ENCODE assay signal across 13 mouse cellular contexts in the genomic region with DNA sequence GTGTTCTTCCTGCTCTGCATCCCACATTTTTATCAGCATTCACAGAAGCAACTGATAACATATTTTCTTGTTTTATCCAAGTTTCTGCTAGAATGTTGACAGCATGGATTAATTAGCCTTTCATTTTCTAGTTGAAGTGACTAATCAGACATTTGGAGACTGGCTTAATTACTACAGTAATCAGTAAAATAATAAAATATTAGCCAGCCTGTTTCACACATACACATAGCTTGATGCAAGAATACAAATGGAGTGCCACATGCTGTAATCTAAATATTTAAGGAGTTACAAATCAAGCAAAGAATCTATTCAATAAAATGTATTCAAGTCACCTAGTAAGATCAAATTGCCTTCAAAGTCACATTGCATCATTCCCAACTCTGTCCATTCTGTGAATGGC.
"Had no signal": no experiment of that assay in that cellular context is flagged by ENCODE, and none has a peak within 500 bp of the region (broad histone marks: within the 10 kb centered on the region; RNA-seq: fewer than 3 reads in every experiment).

No protein-coding gene starts in this region.

- H3K9me3 ChIP-seq: midbrain, embryonic 10.5 days; midbrain, embryonic 12.5 days; stomach, embryonic 15.5 days had no signal

- H3K36me3 ChIP-seq: midbrain, embryonic 10.5 days; midbrain, embryonic 12.5 days; neural tube, embryonic 12.5 days; stomach, embryonic 15.5 days had no signal

- H3K9ac ChIP-seq: lung, embryonic 14.5 days; midbrain, embryonic 12.5 days; neural tube, embryonic 12.5 days; stomach, embryonic 15.5 days had no signal

- H3K27ac ChIP-seq: midbrain, embryonic 10.5 days; midbrain, embryonic 12.5 days; neural tube, embryonic 12.5 days; stomach, embryonic 15.5 days; stomach, postnatal 0 days had no signal

- DNase-seq: lung, adult 18-20 months; lung, embryonic 14.5 days; lung, postnatal 10 days; lung, postnatal 4 days; right cerebral cortex, postnatal 14 days; thymus, adult 2 months; thymus, postnatal 25 days; thymus, postnatal 4 days had no signal

- H3K4me1 ChIP-seq: midbrain, embryonic 10.5 days; midbrain, embryonic 12.5 days; neural tube, embryonic 12.5 days; stomach, embryonic 15.5 days had no signal

- H3K4me3 ChIP-seq: midbrain, embryonic 10.5 days; midbrain, embryonic 12.5 days; neural tube, embryonic 12.5 days; stomach, embryonic 15.5 days had no signal

- H3K27me3 ChIP-seq: midbrain, embryonic 12.5 days; neural tube, embryonic 12.5 days; stomach, embryonic 15.5 days had no signal

- H3K4me2 ChIP-seq: lung, embryonic 14.5 days; midbrain, embryonic 12.5 days; neural tube, embryonic 12.5 days; stomach, embryonic 15.5 days had no signal
